Mouse (Mus musculus) CD4-positive naive resting alpha-beta T cell, adult 76 days (primary cell): ENCODE data around the gene 2900011O08Rik. TPM values are rescaled to one million over a fixed set of nuclear protein-coding genes. Genes with fewer than 3 reads are reported as not detected.

ENCODE experiments used
- total RNA-seq: library from RNA; stranded (reverse); gene quantifications from one replicate; pipeline ENCODE4 v1.2.4, GENCODE M21; 2023

The 2900011O08Rik gene
- total RNA-seq, result not detected

GRCm38 (mm10) chr16:13986574-13987478 is at the start of gene 2900011O08Rik, which contains the start of gene Ifitm7:
TSS of gene 2900011O08Rik (plus strand) at chr16:13986604.
TSS of gene Ifitm7 (minus strand) at chr16:13986888.

Other genes starting within 250 kb of the 2900011O08Rik start
- gene Rrn3, start 205.9 kb upstream of the 2900011O08Rik start, total RNA-seq, result 34.9 TPM
- 63.0 TPM for gene Ntan1, start 167.8 kb upstream of the 2900011O08Rik start, total RNA-seq
- gene Pdxdc1, start 83.5 kb upstream of the 2900011O08Rik start, total RNA-seq, result 76.5 TPM
- 1.8 TPM for gene Mpv17l, start 83.4 kb upstream of the 2900011O08Rik start, total RNA-seq
- gene Ifitm7, start 284 bp downstream of the 2900011O08Rik start, total RNA-seq, result not detected
- gene Nde1, start 176.7 kb downstream of the 2900011O08Rik start, total RNA-seq, result 43.3 TPM
- gene Marf1, start 176.7 kb downstream of the 2900011O08Rik start, total RNA-seq, result 55.0 TPM